Mouse (Mus musculus): ENCODE data around the gene 0610030E20Rik. TPM values are rescaled to one million over a fixed set of nuclear protein-coding genes. Genes with fewer than 3 reads are reported as not detected.

The 0610030E20Rik gene
- polyA plus RNA-seq, 1 experiment from 2014 or later = 29.8 TPM

GRCm38 (mm10) chr6:72380131-72380770 is 33.1 kb downstream of the 0610030E20Rik start, which contains the start of gene Vamp5:
Gene Vamp5, minus strand, starts transcription at chr6:72380468.
- 2% methylated on average over 49 of the region's 49 CpGs for WGBS
- H3K36me3 ChIP-seq (replicated peaks) = peaks cover 2% of the 10 kb centered on the region
- H3K27ac ChIP-seq = peak within 1 kb of the TSS; percentile 71
- H3K4me1 ChIP-seq = peaks cover 9% of the 10 kb centered on the region
- no peaks in the 10 kb centered on the region for H3K9me3 ChIP-seq
- H3K4me3 ChIP-seq = peak within 1 kb of the TSS; percentile 54
- peak; percentile 48 for DNase-seq (ENCODE audit: extremely low spot score, low spot score)
- peaks cover 39% of the 10 kb centered on the region for H3K27me3 ChIP-seq (ENCODE audit: poor library complexity, severe bottlenecking)

GRCm38 (mm10) chr6:72382494-72382893 is 35.4 kb downstream of the 0610030E20Rik start:
- 89% methylated on average over 6 of the region's 6 CpGs for WGBS
- Histone ChIP-seq H3K4me3 (no peak overlapping the region), H3K27ac (no peak overlapping the region), H3K27me3 (ENCODE audit: poor library complexity, severe bottlenecking) (peaks cover 39% of the 10 kb centered on the region), H3K4me1 (peaks cover 10% of the 10 kb centered on the region), H3K36me3 (replicated peaks) (peaks cover 3% of the 10 kb centered on the region), H3K9me3 (no peaks in the 10 kb centered on the region)
- no peak for DNase-seq (ENCODE audit: extremely low spot score, low spot score)

- peaks cover 18% of the 10 kb centered on the region for H3K4me1 ChIP-seq
- 86% methylated on average over 6 of the region's 6 CpGs for WGBS
- peaks cover 38% of the 10 kb centered on the region for H3K27me3 ChIP-seq (ENCODE audit: poor library complexity, severe bottlenecking)
- H3K9me3 ChIP-seq = no peaks in the 10 kb centered on the region
- H3K36me3 ChIP-seq (replicated peaks) = peaks cover 3% of the 10 kb centered on the region
- H3K27ac ChIP-seq = no peak overlapping the region
- DNase-seq (ENCODE audit: extremely low spot score, low spot score) = no peak
- no peak overlapping the region for H3K4me3 ChIP-seq
These were observed 36.2 kb downstream of the 0610030E20Rik start for GRCm38 (mm10) chr6:72383142-72383820.

- Histone ChIP-seq H3K4me3 (no peak overlapping the region), H3K9me3 (no peaks in the 10 kb centered on the region), H3K36me3 (replicated peaks) (peaks cover 3% of the 10 kb centered on the region), H3K4me1 (peaks cover 24% of the 10 kb centered on the region), H3K27me3 (ENCODE audit: poor library complexity, severe bottlenecking) (peaks cover 37% of the 10 kb centered on the region), H3K27ac (no peak overlapping the region)
- no peak for DNase-seq (ENCODE audit: extremely low spot score, low spot score)
- WGBS = 92% methylated on average over 7 of the region's 7 CpGs
These were observed 36.8 kb downstream of the 0610030E20Rik start for GRCm38 (mm10) chr6:72383952-72384351.

GRCm38 (mm10) chr6:72385258-72385657 is 38.1 kb downstream of the 0610030E20Rik start:
- peaks cover 35% of the 10 kb centered on the region for H3K27me3 ChIP-seq (ENCODE audit: poor library complexity, severe bottlenecking)
- no peaks in the 10 kb centered on the region for H3K9me3 ChIP-seq
- H3K27ac ChIP-seq = no peak overlapping the region
- no peak overlapping the region for H3K4me3 ChIP-seq
- H3K4me1 ChIP-seq = peaks cover 29% of the 10 kb centered on the region
- 90% methylated on average over 4 of the region's 4 CpGs for WGBS
- peaks cover 3% of the 10 kb centered on the region for H3K36me3 ChIP-seq (replicated peaks)
- DNase-seq (ENCODE audit: extremely low spot score, low spot score) = no peak

- DNase-seq (ENCODE audit: extremely low spot score, low spot score) = no peak
- H3K4me1 ChIP-seq = peaks cover 37% of the 10 kb centered on the region
- peaks cover 34% of the 10 kb centered on the region; the same call in 1 of the 2 replicates for H3K27me3 ChIP-seq (ENCODE audit: poor library complexity, severe bottlenecking)
- 88% methylated on average over 2 of the region's 2 CpGs for WGBS
- H3K4me3 ChIP-seq = no peak overlapping the region
- H3K27ac ChIP-seq = no peak overlapping the region
- H3K36me3 ChIP-seq (replicated peaks) = peaks cover 3% of the 10 kb centered on the region
- H3K9me3 ChIP-seq = no peaks in the 10 kb centered on the region
These were observed 39.4 kb downstream of the 0610030E20Rik start for GRCm38 (mm10) chr6:72386561-72386960.

- H3K36me3 ChIP-seq (replicated peaks) = peaks cover 3% of the 10 kb centered on the region
- H3K27me3 ChIP-seq (ENCODE audit: poor library complexity, severe bottlenecking) = peaks cover 28% of the 10 kb centered on the region; the same call in 1 of the 2 replicates
- peaks cover 37% of the 10 kb centered on the region for H3K4me1 ChIP-seq
- H3K9me3 ChIP-seq = no peaks in the 10 kb centered on the region
- 82% methylated on average over 3 of the region's 3 CpGs for WGBS
- DNase-seq (ENCODE audit: extremely low spot score, low spot score) = no peak
- no peak overlapping the region for H3K4me3 ChIP-seq
- no peak overlapping the region for H3K27ac ChIP-seq
These were observed 40.7 kb downstream of the 0610030E20Rik start for GRCm38 (mm10) chr6:72387816-72388215.

- H3K36me3 ChIP-seq (replicated peaks) = peaks cover 3% of the 10 kb centered on the region
- H3K27ac ChIP-seq = no peak overlapping the region
- DNase-seq (ENCODE audit: extremely low spot score, low spot score) = no peak
- H3K4me3 ChIP-seq = no peak overlapping the region
- H3K27me3 ChIP-seq (ENCODE audit: poor library complexity, severe bottlenecking) = peaks cover 28% of the 10 kb centered on the region; the same call in 1 of the 2 replicates
- 72% methylated on average over 10 of the region's 10 CpGs for WGBS
- H3K4me1 ChIP-seq = peaks cover 37% of the 10 kb centered on the region
- H3K9me3 ChIP-seq = no peaks in the 10 kb centered on the region
These were observed 41.1 kb downstream of the 0610030E20Rik start for GRCm38 (mm10) chr6:72388266-72388665.

GRCm38 (mm10) chr6:72388791-72389329 is 41.7 kb downstream of the 0610030E20Rik start:
- Histone ChIP-seq H3K4me1 (peaks cover 37% of the 10 kb centered on the region), H3K9me3 (no peaks in the 10 kb centered on the region), H3K27me3 (ENCODE audit: poor library complexity, severe bottlenecking) (peaks cover 28% of the 10 kb centered on the region; the same call in 1 of the 2 replicates), H3K27ac (no peak overlapping the region), H3K4me3 (no peak overlapping the region), H3K36me3 (replicated peaks) (peaks cover 3% of the 10 kb centered on the region)
- DNase-seq (ENCODE audit: extremely low spot score, low spot score) = no peak
- 85% methylated on average over 6 of the region's 6 CpGs for WGBS

GRCm38 (mm10) chr6:72389471-72389940 is 42.4 kb downstream of the 0610030E20Rik start:
- Histone ChIP-seq H3K36me3 (replicated peaks) (peaks cover 3% of the 10 kb centered on the region), H3K27ac (peak overlapping the region; percentile 84), H3K4me1 (peaks cover 37% of the 10 kb centered on the region), H3K4me3 (peak overlapping the region; percentile 59), H3K9me3 (no peaks in the 10 kb centered on the region), H3K27me3 (ENCODE audit: poor library complexity, severe bottlenecking) (peaks cover 28% of the 10 kb centered on the region; the same call in 1 of the 2 replicates)
- 34% methylated on average over 13 of the region's 13 CpGs for WGBS
- no peak for DNase-seq (ENCODE audit: extremely low spot score, low spot score)

- Histone ChIP-seq H3K4me1 (peaks cover 37% of the 10 kb centered on the region), H3K4me3 (peak within 1 kb of the TSS; percentile 59), H3K27me3 (ENCODE audit: poor library complexity, severe bottlenecking) (peaks cover 28% of the 10 kb centered on the region; the same call in 1 of the 2 replicates), H3K27ac (peak within 1 kb of the TSS; percentile 84), H3K36me3 (replicated peaks) (peaks cover 2% of the 10 kb centered on the region), H3K9me3 (no peaks in the 10 kb centered on the region)
- peak; percentile 57 for DNase-seq (ENCODE audit: extremely low spot score, low spot score)
- WGBS = 2% methylated on average over 33 of the region's 33 CpGs
These were observed 43.0 kb downstream of the 0610030E20Rik start, which contains the start of gene Vamp8 for GRCm38 (mm10) chr6:72389941-72390771. Gene Vamp8, minus strand, starts transcription at chr6:72390703.
